Mouse (Mus musculus) stomach, embryonic 16.5 days (tissue): ENCODE data around the gene Tsga10ip. TPM values are rescaled to one million over a fixed set of nuclear protein-coding genes. Genes with fewer than 3 reads are reported as not detected.
"Not testable (repeated sequence)": the region's sequence is repeated elsewhere in the genome, so short reads cannot be mapped to it uniquely, and the experiment has no call there.

Experiments used
- ATAC-seq: fragments of 200-750 bp; cut with Nextera tagmentation; 2 replicates; pipeline ENCODE4 v1.8.0; 2017; ENCODE audit warnings: moderate number of reproducible peaks, moderate TSS enrichment; ENCODE audit not compliant: insufficient read depth, low FRiP score
- H3K27ac ChIP-seq: fragments of 300-500 bp; sonication (generic); 2 replicates; pipeline ENCODE4 v1.5.1; 2014; ENCODE audit warnings: low read length
- H3K27me3 ChIP-seq: fragments of 300-500 bp; sonication (generic); 2 replicates; pipeline ENCODE4 v1.6.1; 2014; ENCODE audit warnings: low read length, control low read depth, mixed read lengths; ENCODE audit not compliant: control insufficient read depth, insufficient read depth
- H3K36me3 ChIP-seq: fragments of 300-500 bp; sonication (generic); 2 replicates; pipeline ENCODE4 v1.6.1; 2014; ENCODE audit warnings: low read length; ENCODE audit not compliant: control insufficient read depth, insufficient read depth
- H3K4me1 ChIP-seq: fragments of 300-500 bp; sonication (generic); 2 replicates; pipeline ENCODE4 v1.6.1; 2014; ENCODE audit warnings: low read length, control low read depth, mixed read lengths; ENCODE audit not compliant: control insufficient read depth, insufficient read depth
- H3K4me2 ChIP-seq: fragments of 300-500 bp; sonication (generic); 2 replicates; pipeline ENCODE4 v1.6.1; 2014; ENCODE audit warnings: low read depth, low read length, mixed read lengths
- H3K4me3 ChIP-seq: fragments of 300-500 bp; sonication (generic); replicated peaks from 2 replicates; pipeline ENCODE4 v1.5.1; 2014; ENCODE audit warnings: mild to moderate bottlenecking, low read length
- H3K9ac ChIP-seq: fragments of 300-500 bp; sonication (generic); 2 replicates; pipeline ENCODE4 v1.6.1; 2014; ENCODE audit warnings: low read length
- H3K9me3 ChIP-seq: fragments of 300-500 bp; sonication (generic); replicated peaks from 2 replicates; pipeline ENCODE4 v1.6.1; 2016; ENCODE audit warnings: low read length, control low read depth; ENCODE audit not compliant: control insufficient read depth
- whole genome bisulfite sequencing: fragments of 180-500 bp; shearing (Covaris S2); extraction: QIAGEN DNeasy Blood & Tissue Kit; methylation state at CpG from one replicate; pipeline ENCODE4 v1.1.7; 2014; 5-methylcytosine and 5-hydroxymethylcytosine counted together
- polyA plus RNA-seq: library from polyadenylated mRNA; unstranded; fragments of >200 nt; fragmentation: Nextera tagmentation; extraction: Ambion mirVana; gene quantifications from 2 replicates; pipeline ENCODE4 v1.2.1, GENCODE M21; 2015

The Tsga10ip gene
- polyA plus RNA-seq, 1 experiment from 2014 or later = 8.9 TPM

GRCm38 (mm10) chr19:5366175-5367052, 35.9 kb downstream of the Tsga10ip start, which contains the start of gene Eif1ad:
Eif1ad (plus strand) TSS chr19:5366741.
- no peaks in the 10 kb centered on the region for H3K27me3 ChIP-seq
- under 1% methylated on average over 91 of the region's 92 CpGs for WGBS
- peak within 1 kb of the TSS; percentile 90 for H3K9ac ChIP-seq
- peak; percentile 95 for ATAC-seq
- H3K27ac ChIP-seq = peak within 1 kb of the TSS; percentile 96
- H3K4me2 ChIP-seq = peak within 1 kb of the TSS; percentile 80
- peaks cover 7% of the 10 kb centered on the region for H3K36me3 ChIP-seq
- peak within 1 kb of the TSS; percentile 70 for H3K4me3 ChIP-seq
- H3K9me3 ChIP-seq = no peaks in the 10 kb centered on the region
- H3K4me1 ChIP-seq = peaks cover 16% of the 10 kb centered on the region

GRCm38 (mm10) chr19:5365751-5366150, 36.6 kb downstream of the Tsga10ip start:
- WGBS = 17% methylated on average over 11 of the region's 11 CpGs
- Histone ChIP-seq H3K9me3 (no peaks in the 10 kb centered on the region), H3K9ac (peak overlapping the region; percentile 90), H3K4me3 (peak overlapping the region; percentile 70), H3K27me3 (no peaks in the 10 kb centered on the region), H3K4me1 (peaks cover 16% of the 10 kb centered on the region), H3K27ac (0 out of 2 replicates have a peak overlapping the region, but pooled peaks have one; percentile 8), H3K36me3 (peaks cover 7% of the 10 kb centered on the region), H3K4me2 (peak overlapping the region; percentile 80)
- ATAC-seq = no peak

GRCm38 (mm10) chr19:5364124-5364523, 38.2 kb downstream of the Tsga10ip start:
- H3K4me3 ChIP-seq = no peak overlapping the region
- no peak for ATAC-seq

GRCm38 (mm10) chr19:5362186-5362585, 40.1 kb downstream of the Tsga10ip start:
- no peaks in the 10 kb centered on the region for H3K9me3 ChIP-seq
- no peak overlapping the region for H3K27ac ChIP-seq
- no peak overlapping the region for H3K9ac ChIP-seq
- peaks cover 6% of the 10 kb centered on the region for H3K4me1 ChIP-seq
- 78% methylated on average over 2 of the region's 2 CpGs for WGBS
- H3K4me3 ChIP-seq = no peak overlapping the region
- no peak overlapping the region for H3K4me2 ChIP-seq
- peaks cover 3% of the 10 kb centered on the region; the same call in 1 of the 2 replicates for H3K36me3 ChIP-seq
- no peaks in the 10 kb centered on the region for H3K27me3 ChIP-seq
- no peak for ATAC-seq

More at GRCm38 (mm10) chr19:5364124-5364523, 38.2 kb downstream of the Tsga10ip start:
- peaks cover 16% of the 10 kb centered on the region for H3K4me1 ChIP-seq
- peaks cover 3% of the 10 kb centered on the region; the same call in 1 of the 2 replicates for H3K36me3 ChIP-seq
- H3K4me2 ChIP-seq = no peak overlapping the region
- H3K27ac ChIP-seq = no peak overlapping the region
- 73% methylated on average over 2 of the region's 2 CpGs for WGBS
- H3K9ac ChIP-seq = no peak overlapping the region
- H3K27me3 ChIP-seq = no peaks in the 10 kb centered on the region
- no peaks in the 10 kb centered on the region for H3K9me3 ChIP-seq

GRCm38 (mm10) chr19:5356080-5356479, 46.2 kb downstream of the Tsga10ip start:
- H3K9ac ChIP-seq = no peak overlapping the region
- H3K4me3 ChIP-seq = no peak overlapping the region
- H3K27ac ChIP-seq = no peak overlapping the region
- H3K4me1 ChIP-seq = no peaks in the 10 kb centered on the region
- H3K9me3 ChIP-seq = no peaks in the 10 kb centered on the region
- H3K27me3 ChIP-seq = no peaks in the 10 kb centered on the region
- no peaks in the 10 kb centered on the region for H3K36me3 ChIP-seq
- no peak overlapping the region for H3K4me2 ChIP-seq
- ATAC-seq = no peak
- WGBS = no CpG with 5 or more reads among the region's 1 CpGs

GRCm38 (mm10) chr19:5353609-5354008, 48.7 kb downstream of the Tsga10ip start:
- Histone ChIP-seq H3K27me3 (no peaks in the 10 kb centered on the region), H3K36me3 (no peaks in the 10 kb centered on the region), H3K27ac (no peak overlapping the region), H3K4me1 (no peaks in the 10 kb centered on the region), H3K4me3 (no peak overlapping the region), H3K4me2 (no peak overlapping the region), H3K9me3 (no peaks in the 10 kb centered on the region), H3K9ac (no peak overlapping the region)
- 57% methylated on average over 2 of the region's 2 CpGs for WGBS
- no peak for ATAC-seq

GRCm38 (mm10) chr19:5349502-5349873, 52.8 kb downstream of the Tsga10ip start, which contains the start of gene Cst6:
Cst6 (minus strand) TSS chr19:5349574.
- H3K4me1 ChIP-seq, H3K36me3 ChIP-seq, H3K27ac ChIP-seq, H3K27me3 ChIP-seq, ATAC-seq, H3K9me3 ChIP-seq: not testable (repeated sequence)
- WGBS = 61% methylated on average over 6 of the region's 6 CpGs
- peak within 1 kb of the TSS; percentile 72 for H3K9ac ChIP-seq
- H3K4me2 ChIP-seq = peak within 1 kb of the TSS; percentile 57
- H3K4me3 ChIP-seq = peak within 1 kb of the TSS; percentile 35

GRCm38 (mm10) chr19:5348526-5349501, 53.5 kb downstream of the Tsga10ip start:
- Histone ChIP-seq H3K4me3 (peak overlapping the region; percentile 35), H3K36me3 (no peaks in the 10 kb centered on the region), H3K9me3 (no peaks in the 10 kb centered on the region), H3K4me1 (no peaks in the 10 kb centered on the region), H3K27ac (no peak overlapping the region), H3K27me3 (no peaks in the 10 kb centered on the region), H3K9ac (peak overlapping the region; percentile 72), H3K4me2 (peak overlapping the region; percentile 57)
- ATAC-seq = peak; percentile 45; the same call in 1 of the 2 replicates
- 5% methylated on average over 34 of the region's 34 CpGs for WGBS
